Mouse (Mus musculus): ENCODE results near the gene Ticrr.

The Ticrr gene

GRCm38 (mm10) chr7:79744585-79744984 lies 84.6 kb downstream of the Ticrr start:
- no peak for DNase-seq (ENCODE audit: low spot score in 2 of 2)

GRCm38 (mm10) chr7:79747659-79748058 lies 87.7 kb downstream of the Ticrr start:
- no peak for DNase-seq (ENCODE audit: low spot score in 2 of 2)
